Mouse (Mus musculus): ENCODE data around the gene Cep57l1. TPM values are rescaled to one million over a fixed set of nuclear protein-coding genes. Genes with fewer than 3 reads are reported as not detected.

The Cep57l1 gene
- polyA plus RNA-seq (2012; rRNA removed; ENCODE audit: low replicate concordance), result 0.11 and 0.68 TPM in 2 replicates

GRCm38 (mm10) chr10:41809771-41810563, at the start of gene Cep57l1, which contains the start of gene Sesn1:
TSS of gene Cep57l1 (minus strand) at chr10:41809871.
TSS of gene Sesn1 (plus strand) at chr10:41809935.

GRCm38 (mm10) chr10:41716029-41716897, 93.4 kb downstream of the Cep57l1 start, which contains the start of gene Ccdc162:
TSS of gene Ccdc162 (minus strand) at chr10:41716634.

Other genes with a start within 250 kb of the Cep57l1 start
- gene Ccdc162, start 93.2 kb downstream of the Cep57l1 start, polyA plus RNA-seq (2012; rRNA removed; ENCODE audit: low replicate concordance), result 0.48 TPM in 1 of 2 replicates, not detected in the other
- gene Sesn1, start 64 bp upstream of the Cep57l1 start, polyA plus RNA-seq (2012; rRNA removed; ENCODE audit: low replicate concordance), result 19.0 and 23.7 TPM in 2 replicates
- 0.33 and 0.58 TPM in 2 replicates for gene Armc2, start 208.6 kb upstream of the Cep57l1 start, polyA plus RNA-seq (2012; rRNA removed; ENCODE audit: low replicate concordance)